Mouse (Mus musculus): ENCODE measurements around the gene Col5a3. TPM values are rescaled to one million over a fixed set of nuclear protein-coding genes. Genes with fewer than 3 reads are reported as not detected.
A peak's percentile ranks its signal among the peaks of the same experiment; 100 is the strongest.

The Col5a3 gene
- total and polyA plus RNA-seq, 2 experiments: 0.83 to 6.4 TPM

DNA sequence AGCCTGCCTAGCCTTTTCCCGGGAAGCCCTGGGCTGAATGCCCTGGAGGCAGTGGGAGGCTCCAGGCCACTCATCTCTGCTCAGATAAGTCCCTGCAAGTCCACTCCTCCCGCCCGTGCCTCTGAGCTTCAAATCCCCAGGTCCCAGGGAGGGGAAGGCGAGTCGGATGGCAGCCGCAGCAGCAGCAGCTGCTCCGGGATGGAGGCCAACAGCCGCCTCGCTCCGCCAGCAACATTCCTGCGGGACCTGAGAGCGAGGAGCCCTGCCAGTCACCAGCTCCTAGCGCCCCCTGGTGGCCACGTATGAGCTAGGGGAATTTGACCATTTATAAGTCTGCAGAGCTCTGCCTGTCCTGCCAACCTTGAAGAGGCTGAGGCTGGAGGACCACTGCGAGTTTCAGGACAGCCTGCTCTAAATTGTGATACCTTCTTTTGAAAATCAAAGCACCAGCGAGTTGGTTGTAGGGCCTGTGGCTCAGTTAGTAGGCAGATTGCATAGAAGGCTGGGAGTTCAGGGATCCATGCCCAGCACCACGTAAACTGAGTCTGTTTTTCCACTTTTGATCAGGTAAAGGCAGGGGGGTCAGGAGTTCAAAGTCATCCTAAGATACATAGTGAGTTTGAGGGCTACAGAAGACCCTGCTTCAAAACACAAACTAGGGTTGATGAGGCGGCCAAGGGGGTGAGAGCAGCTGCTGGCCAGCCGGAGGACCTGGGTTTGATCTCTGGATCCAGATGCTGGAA, 16.2 kb upstream of the Col5a3 start:
- H3K79me2 ChIP-seq (ENCODE audit: control insufficient read depth, insufficient read depth, low read length): no peaks in the 10 kb centered on the region
- TF ChIP-seq CTCF (IDR thresholded peaks at IDR 0.05; ENCODE audit: low read depth, low read length) (peak; percentile 95), POLR2A (IDR thresholded peaks at IDR 0.05; ENCODE audit: extremely low read depth, insufficient read depth, low read length) (no peak)
- no peak overlapping the region for H3K27ac ChIP-seq (replicated peaks; ENCODE audit: insufficient read depth, low read depth, low read length)
- H3K4me3 ChIP-seq (ENCODE audit: insufficient read depth, low read depth, low read length): 0 out of 2 replicates have a peak overlapping the region, but pooled peaks have one; percentile 5
- DNase-seq (ENCODE audit: extremely low read depth, low read depth, low spot score): peak; percentile 76
- H3K9ac ChIP-seq (ENCODE audit: low read depth, low read length): no peak overlapping the region
- H3K4me1 ChIP-seq (ENCODE audit: control insufficient read depth, insufficient read depth, low read length): no peaks in the 10 kb centered on the region; the same call in 1 of the 2 replicates
- 17% methylated on average over 19 of the region's 19 CpGs for WGBS
- no peaks in the 10 kb centered on the region for H3K27me3 ChIP-seq (ENCODE audit: control insufficient read depth, insufficient read depth, low read length)
- H3K36me3 ChIP-seq (ENCODE audit: control insufficient read depth, insufficient read depth, low read length): no peaks in the 10 kb centered on the region

DNA sequence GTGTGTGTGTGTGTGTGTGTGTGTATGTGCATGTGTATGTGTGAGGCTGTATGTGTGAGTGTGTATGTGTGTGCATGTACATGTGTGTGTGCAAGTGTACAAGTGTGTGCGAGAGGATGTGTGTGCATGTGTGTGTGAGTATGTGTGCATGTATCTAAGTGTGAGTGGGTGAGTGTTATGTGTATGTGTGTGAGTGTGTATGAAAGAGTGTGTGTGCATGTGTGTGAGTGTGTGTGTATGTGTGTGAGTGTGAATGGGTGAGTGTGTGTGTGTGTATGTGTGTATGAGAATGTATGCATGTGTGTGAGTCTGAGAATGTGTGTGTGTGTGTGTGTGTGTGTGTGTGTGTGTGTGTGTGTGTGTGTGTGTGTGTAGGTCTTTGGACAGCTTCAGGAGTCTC, 13.3 kb upstream of the Col5a3 start:
- TF ChIP-seq CTCF (IDR thresholded peaks at IDR 0.05; ENCODE audit: low read depth, low read length) (no peak), POLR2A (IDR thresholded peaks at IDR 0.05; ENCODE audit: extremely low read depth, insufficient read depth, low read length) (no peak)
- Histone ChIP-seq H3K27me3 (ENCODE audit: control insufficient read depth, insufficient read depth, low read length) (no peaks in the 10 kb centered on the region), H3K79me2 (ENCODE audit: control insufficient read depth, insufficient read depth, low read length) (no peaks in the 10 kb centered on the region), H3K36me3 (ENCODE audit: control insufficient read depth, insufficient read depth, low read length) (no peaks in the 10 kb centered on the region), H3K4me3 (ENCODE audit: insufficient read depth, low read depth, low read length) (no peak overlapping the region), H3K9ac (ENCODE audit: low read depth, low read length) (no peak overlapping the region), H3K27ac (replicated peaks; ENCODE audit: insufficient read depth, low read depth, low read length) (no peak overlapping the region), H3K4me1 (ENCODE audit: control insufficient read depth, insufficient read depth, low read length) (no peaks in the 10 kb centered on the region; the same call in 1 of the 2 replicates)
- DNase-seq (ENCODE audit: extremely low read depth, low read depth, low spot score): no peak
- WGBS: 95% methylated on average over 1 of the region's 1 CpGs

DNA sequence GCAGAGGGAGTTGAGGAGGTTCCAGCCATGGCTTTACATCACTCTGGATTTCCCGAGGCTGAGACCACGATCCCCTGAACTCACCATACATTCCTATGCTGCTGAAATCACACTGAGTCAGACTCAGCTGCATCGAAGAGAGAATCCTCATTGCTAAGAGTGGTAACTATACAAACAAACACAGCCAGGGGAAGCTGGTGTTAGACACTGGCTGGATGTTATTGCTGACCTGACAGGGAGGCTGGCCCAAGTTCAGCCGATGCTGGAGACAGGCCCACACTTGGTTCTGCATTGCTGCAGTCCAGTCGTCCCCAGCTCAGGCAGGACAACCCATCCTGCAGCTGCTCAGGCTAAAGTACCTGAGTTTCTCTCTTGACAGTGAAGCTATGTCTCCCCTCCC, 10.9 kb upstream of the Col5a3 start:
- no peak for DNase-seq (ENCODE audit: extremely low read depth, low read depth, low spot score)
- TF ChIP-seq POLR2A (IDR thresholded peaks at IDR 0.05; ENCODE audit: extremely low read depth, insufficient read depth, low read length) (no peak), CTCF (IDR thresholded peaks at IDR 0.05; ENCODE audit: low read depth, low read length) (no peak)

DNA sequence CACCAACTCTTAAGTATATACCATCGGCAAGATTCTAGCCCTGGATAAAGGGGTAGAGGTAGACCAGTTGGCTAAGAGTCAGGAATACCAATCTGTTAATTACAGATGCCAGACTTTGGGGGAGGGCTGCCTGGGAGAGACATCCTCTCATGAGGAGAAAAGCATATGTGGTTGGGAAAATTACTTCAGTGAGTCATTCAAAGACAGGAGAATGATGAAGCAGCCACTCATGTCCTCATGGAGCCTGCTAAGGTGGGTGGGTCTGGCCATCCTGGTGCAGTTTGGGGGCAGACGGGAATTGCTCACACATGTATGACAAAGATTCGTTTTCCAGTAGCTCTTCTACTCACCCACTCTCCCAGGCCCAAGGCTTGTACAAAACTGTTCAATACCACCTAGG, 8.0 kb upstream of the Col5a3 start:
- Histone ChIP-seq H3K27ac (replicated peaks; ENCODE audit: insufficient read depth, low read depth, low read length) (no peak overlapping the region), H3K4me1 (ENCODE audit: control insufficient read depth, insufficient read depth, low read length) (no peaks in the 10 kb centered on the region), H3K79me2 (ENCODE audit: control insufficient read depth, insufficient read depth, low read length) (no peaks in the 10 kb centered on the region), H3K9ac (ENCODE audit: low read depth, low read length) (no peak overlapping the region), H3K36me3 (ENCODE audit: control insufficient read depth, insufficient read depth, low read length) (no peaks in the 10 kb centered on the region), H3K4me3 (ENCODE audit: insufficient read depth, low read depth, low read length) (no peak overlapping the region), H3K27me3 (ENCODE audit: control insufficient read depth, insufficient read depth, low read length) (no peaks in the 10 kb centered on the region)
- no peak for DNase-seq (ENCODE audit: extremely low read depth, low read depth, low spot score)
- TF ChIP-seq POLR2A (IDR thresholded peaks at IDR 0.05; ENCODE audit: extremely low read depth, insufficient read depth, low read length): no peak
- no peak for TF ChIP-seq CTCF (IDR thresholded peaks at IDR 0.05; ENCODE audit: low read depth, low read length)
- 86% methylated on average over 3 of the region's 3 CpGs for WGBS

More for the DNA sequence above, 10.9 kb upstream of the Col5a3 start:
- Histone ChIP-seq H3K36me3 (ENCODE audit: control insufficient read depth, insufficient read depth, low read length) (no peaks in the 10 kb centered on the region), H3K9ac (ENCODE audit: low read depth, low read length) (no peak overlapping the region), H3K4me3 (ENCODE audit: insufficient read depth, low read depth, low read length) (no peak overlapping the region), H3K27ac (replicated peaks; ENCODE audit: insufficient read depth, low read depth, low read length) (no peak overlapping the region), H3K27me3 (ENCODE audit: control insufficient read depth, insufficient read depth, low read length) (no peaks in the 10 kb centered on the region), H3K4me1 (ENCODE audit: control insufficient read depth, insufficient read depth, low read length) (no peaks in the 10 kb centered on the region; the same call in 1 of the 2 replicates), H3K79me2 (ENCODE audit: control insufficient read depth, insufficient read depth, low read length) (no peaks in the 10 kb centered on the region)
- WGBS: 45% methylated on average over 5 of the region's 5 CpGs

DNA sequence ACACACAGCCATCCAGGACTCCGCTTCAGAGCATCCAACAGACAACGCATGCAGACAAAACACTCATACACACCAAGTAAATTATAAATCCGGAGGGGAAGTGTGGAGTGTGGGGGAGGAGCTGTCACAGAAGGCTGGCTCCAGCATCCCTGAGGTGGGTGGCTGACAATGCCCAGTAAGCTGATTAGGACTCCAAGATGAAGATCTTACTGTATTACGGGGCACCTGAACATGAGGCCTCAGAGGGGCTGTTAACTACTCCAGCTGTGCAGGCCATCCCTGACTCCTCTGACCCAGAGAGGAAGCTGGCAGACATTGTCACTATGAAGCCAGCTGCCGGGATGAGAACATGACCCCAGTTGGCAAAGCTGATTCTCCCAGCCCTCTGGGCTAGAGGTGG, 5.1 kb upstream of the Col5a3 start:
- no peak overlapping the region for H3K4me3 ChIP-seq (ENCODE audit: insufficient read depth, low read depth, low read length)
- peaks cover 1% of the 10 kb centered on the region; the same call in 1 of the 2 replicates for H3K27me3 ChIP-seq (ENCODE audit: control insufficient read depth, insufficient read depth, low read length)
- 81% methylated on average over 5 of the region's 5 CpGs for WGBS
- no peaks in the 10 kb centered on the region for H3K4me1 ChIP-seq (ENCODE audit: control insufficient read depth, insufficient read depth, low read length)
- DNase-seq (ENCODE audit: extremely low read depth, low read depth, low spot score): no peak
- H3K36me3 ChIP-seq (ENCODE audit: control insufficient read depth, insufficient read depth, low read length): no peaks in the 10 kb centered on the region
- H3K27ac ChIP-seq (replicated peaks; ENCODE audit: insufficient read depth, low read depth, low read length): no peak overlapping the region
- H3K9ac ChIP-seq (ENCODE audit: low read depth, low read length): no peak overlapping the region
- no peak for TF ChIP-seq CTCF (IDR thresholded peaks at IDR 0.05; ENCODE audit: low read depth, low read length)
- TF ChIP-seq POLR2A (IDR thresholded peaks at IDR 0.05; ENCODE audit: extremely low read depth, insufficient read depth, low read length): no peak
- no peaks in the 10 kb centered on the region for H3K79me2 ChIP-seq (ENCODE audit: control insufficient read depth, insufficient read depth, low read length)

DNA sequence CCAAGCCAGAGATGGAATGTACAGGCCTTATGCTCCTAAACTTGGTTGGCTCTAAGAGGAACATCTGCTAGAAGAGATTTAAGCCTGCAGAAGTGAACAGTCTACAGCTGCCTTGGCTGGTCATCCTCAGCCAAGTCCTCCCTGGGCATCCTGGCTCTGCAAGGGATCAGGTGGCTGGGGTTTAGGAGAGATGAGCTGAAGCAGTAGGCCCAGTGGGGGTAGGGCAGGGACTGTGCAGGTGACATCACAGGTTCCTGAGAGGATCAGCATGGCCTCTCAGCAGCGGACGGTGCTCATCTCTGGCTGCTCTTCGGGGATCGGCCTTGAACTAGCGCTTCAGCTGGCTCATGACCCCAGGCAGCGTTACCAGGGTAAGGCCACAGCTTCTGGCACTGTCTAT, 3.4 kb upstream of the Col5a3 start, which contains the start of gene Rdh8:
Gene Rdh8 (plus strand): TSS at position 268 of the 400 bp plus-strand sequence.
- peak; percentile 48 for DNase-seq (ENCODE audit: extremely low read depth, low read depth, low spot score)
- Histone ChIP-seq H3K27ac (replicated peaks; ENCODE audit: insufficient read depth, low read depth, low read length) (no peak within 1 kb of the TSS), H3K4me1 (ENCODE audit: control insufficient read depth, insufficient read depth, low read length) (no peaks in the 10 kb centered on the region), H3K4me3 (ENCODE audit: insufficient read depth, low read depth, low read length) (no peak within 1 kb of the TSS), H3K36me3 (ENCODE audit: control insufficient read depth, insufficient read depth, low read length) (no peaks in the 10 kb centered on the region), H3K79me2 (ENCODE audit: control insufficient read depth, insufficient read depth, low read length) (no peaks in the 10 kb centered on the region), H3K9ac (ENCODE audit: low read depth, low read length) (no peak within 1 kb of the TSS), H3K27me3 (ENCODE audit: control insufficient read depth, insufficient read depth, low read length) (peaks cover 5% of the 10 kb centered on the region; the same call in 1 of the 2 replicates)
- whole genome bisulfite sequencing: 46% methylated on average over 6 of the region's 6 CpGs
- no peak for TF ChIP-seq POLR2A (IDR thresholded peaks at IDR 0.05; ENCODE audit: extremely low read depth, insufficient read depth, low read length)
- no peak for TF ChIP-seq CTCF (IDR thresholded peaks at IDR 0.05; ENCODE audit: low read depth, low read length)
